Mouse (Mus musculus): Measurements from ENCODE around the gene Thumpd2. TPM values are rescaled to one million over a fixed set of nuclear protein-coding genes. Genes with fewer than 3 reads are reported as not detected.
A peak's percentile ranks its signal among the peaks of the same experiment; 100 is the strongest.

Thumpd2 gene
- polyA plus RNA-seq, 1 experiment from 2014 or later: 5.0 TPM

DNA sequence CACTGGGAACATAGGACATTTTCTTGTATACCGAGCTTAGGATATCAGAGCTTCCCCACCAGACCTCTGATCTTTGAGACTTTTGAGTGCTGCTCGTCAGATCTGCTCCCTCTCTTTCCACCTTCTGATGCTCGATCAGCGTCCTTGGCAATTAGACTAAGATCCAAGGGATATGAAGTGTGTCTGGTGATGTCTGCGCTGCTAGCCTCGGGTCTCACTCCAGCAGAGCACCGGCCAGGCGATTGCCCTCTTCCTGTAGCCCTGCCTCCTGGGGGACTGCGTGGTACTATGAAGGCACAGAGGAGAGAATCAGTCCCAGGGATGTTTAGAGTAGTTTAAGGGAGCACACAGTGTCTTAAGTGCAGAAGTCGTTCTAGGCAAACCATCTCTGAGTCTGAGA lies 81.9 kb downstream of the Thumpd2 start:
- Histone ChIP-seq H3K36me3 (replicated peaks; ENCODE audit: insufficient read depth, low read length) (no peaks in the 10 kb centered on the region), H3K27me3 (ENCODE audit: insufficient read depth, low read length) (0 out of 2 replicates have a peak, but pooled peaks cover 3% of the 10 kb centered on the region), H3K9ac (replicated peaks) (no peak overlapping the region), H3K4me3 (ENCODE audit: low read depth, low read length) (no peak overlapping the region), H3K9me3 (ENCODE audit: low read length) (no peaks in the 10 kb centered on the region), H3K27ac (ENCODE audit: low read depth) (no peak overlapping the region), H3K4me2 (ENCODE audit: low read depth, low read length) (no peak overlapping the region), H3K4me1 (ENCODE audit: insufficient read depth) (no peaks in the 10 kb centered on the region)
- ATAC-seq (no peak), DNase-seq (no peak)
- WGBS (ENCODE audit: insufficient replicate concordance): 69% methylated on average over 10 of the region's 10 CpGs
- TF ChIP-seq EP300 (IDR thresholded peaks at IDR 0.05; ENCODE audit: low read depth): no peak
- TF ChIP-seq CTCF (IDR thresholded peaks at IDR 0.05; ENCODE audit: low read depth): no peak

DNA sequence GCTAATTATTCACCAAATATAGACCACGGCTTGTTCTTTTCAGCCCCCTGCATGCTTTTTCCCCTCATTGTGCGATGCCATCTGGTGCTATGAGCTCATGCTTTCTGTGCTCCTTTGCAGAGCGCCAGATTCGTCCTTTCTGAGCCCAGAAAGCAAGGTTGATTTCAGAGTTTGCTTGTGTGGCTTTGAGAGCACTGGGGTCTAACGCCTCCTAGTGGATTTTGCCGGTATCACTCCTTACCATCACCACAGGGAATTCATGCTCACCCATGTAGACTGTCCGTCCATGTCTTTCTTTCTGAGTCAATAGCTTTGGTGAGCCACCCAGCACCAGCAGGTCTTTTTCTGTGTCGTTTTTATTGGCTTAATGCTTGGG lies 82.5 kb downstream of the Thumpd2 start:
- Histone ChIP-seq H3K4me3 (ENCODE audit: low read depth, low read length) (no peak overlapping the region), H3K9me3 (ENCODE audit: low read length) (no peaks in the 10 kb centered on the region), H3K27ac (ENCODE audit: low read depth) (no peak overlapping the region), H3K27me3 (ENCODE audit: insufficient read depth, low read length) (0 out of 2 replicates have a peak, but pooled peaks cover 3% of the 10 kb centered on the region), H3K9ac (replicated peaks) (no peak overlapping the region), H3K4me1 (ENCODE audit: insufficient read depth) (no peaks in the 10 kb centered on the region), H3K4me2 (ENCODE audit: low read depth, low read length) (no peak overlapping the region), H3K36me3 (replicated peaks; ENCODE audit: insufficient read depth, low read length) (no peaks in the 10 kb centered on the region)
- ATAC-seq: peak; percentile 38; the same call in 1 of the 2 replicates
- WGBS (ENCODE audit: insufficient replicate concordance): 11% methylated on average over 8 of the region's 8 CpGs
- no peak for TF ChIP-seq EP300 (IDR thresholded peaks at IDR 0.05; ENCODE audit: low read depth)
- TF ChIP-seq CTCF (IDR thresholded peaks at IDR 0.05; ENCODE audit: low read depth): peak; percentile 89
- DNase-seq: peak; percentile 71

- no peak overlapping the region for H3K4me2 ChIP-seq (ENCODE audit: low read depth, low read length)
- no peak for ATAC-seq
- no peak overlapping the region for H3K9ac ChIP-seq (replicated peaks)
- H3K27me3 ChIP-seq (ENCODE audit: insufficient read depth, low read length): 0 out of 2 replicates have a peak, but pooled peaks cover 3% of the 10 kb centered on the region
- H3K9me3 ChIP-seq (ENCODE audit: low read length): no peaks in the 10 kb centered on the region
- no peak overlapping the region for H3K27ac ChIP-seq (ENCODE audit: low read depth)
- no peak overlapping the region for H3K4me3 ChIP-seq (ENCODE audit: low read depth, low read length)
- H3K36me3 ChIP-seq (replicated peaks; ENCODE audit: insufficient read depth, low read length): no peaks in the 10 kb centered on the region
- 71% methylated on average over 12 of the region's 12 CpGs for WGBS (ENCODE audit: insufficient replicate concordance)
- TF ChIP-seq CTCF (IDR thresholded peaks at IDR 0.05; ENCODE audit: low read depth) (no peak), EP300 (IDR thresholded peaks at IDR 0.05; ENCODE audit: low read depth) (no peak)
- H3K4me1 ChIP-seq (ENCODE audit: insufficient read depth): no peaks in the 10 kb centered on the region
- peak; percentile 10 for DNase-seq
These were observed 83.0 kb downstream of the Thumpd2 start for GRCm38 (mm10) chr17:80981721-80982411.

DNA sequence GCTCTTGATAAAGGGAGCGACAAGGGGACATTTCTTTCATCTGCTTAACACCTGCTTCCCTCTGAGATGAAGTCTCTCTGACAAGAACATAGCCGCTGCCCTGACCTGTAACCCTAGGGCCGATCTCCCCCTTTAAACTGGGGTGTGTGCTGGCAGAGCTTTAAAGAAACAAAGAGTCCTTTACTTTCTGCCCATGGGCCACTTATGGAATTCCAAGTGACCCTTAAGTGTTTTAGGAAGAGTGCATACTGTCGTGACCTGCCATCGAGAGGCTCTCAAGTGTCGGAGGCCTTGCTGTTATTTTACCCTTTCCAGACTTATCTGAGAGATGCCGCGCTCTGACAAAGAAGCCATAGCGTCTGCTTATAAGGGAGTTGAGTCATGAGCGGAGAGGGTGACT lies 84.8 kb downstream of the Thumpd2 start:
- no peak for ATAC-seq
- Histone ChIP-seq H3K36me3 (replicated peaks; ENCODE audit: insufficient read depth, low read length) (no peaks in the 10 kb centered on the region), H3K9me3 (ENCODE audit: low read length) (no peaks in the 10 kb centered on the region), H3K27ac (ENCODE audit: low read depth) (no peak overlapping the region), H3K9ac (replicated peaks) (no peak overlapping the region), H3K4me2 (ENCODE audit: low read depth, low read length) (no peak overlapping the region), H3K4me3 (ENCODE audit: low read depth, low read length) (no peak overlapping the region), H3K27me3 (ENCODE audit: insufficient read depth, low read length) (0 out of 2 replicates have a peak, but pooled peaks cover 3% of the 10 kb centered on the region), H3K4me1 (ENCODE audit: insufficient read depth) (no peaks in the 10 kb centered on the region)
- no peak for DNase-seq
- 85% methylated on average over 10 of the region's 10 CpGs for WGBS (ENCODE audit: insufficient replicate concordance)
- TF ChIP-seq CTCF (IDR thresholded peaks at IDR 0.05; ENCODE audit: low read depth) (no peak), EP300 (IDR thresholded peaks at IDR 0.05; ENCODE audit: low read depth) (no peak)

DNA sequence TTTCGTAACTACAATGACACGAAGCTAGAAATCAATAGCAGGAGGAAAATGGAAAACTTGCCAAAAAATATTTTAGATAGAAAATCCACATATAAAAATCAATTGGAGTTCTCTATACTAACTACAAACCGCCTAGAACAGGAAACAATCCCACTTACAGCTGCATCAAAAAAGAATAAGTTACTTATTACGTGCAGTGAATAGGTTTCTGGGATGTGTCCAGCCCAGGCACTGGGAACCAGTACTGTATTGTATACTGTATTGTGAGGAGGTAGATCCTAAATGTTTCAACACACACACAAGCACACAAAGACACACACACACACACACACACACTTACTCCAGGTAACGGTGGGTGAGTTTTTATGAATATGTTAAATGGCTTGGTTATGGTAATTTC lies 87.6 kb downstream of the Thumpd2 start:
- TF ChIP-seq EP300 (IDR thresholded peaks at IDR 0.05; ENCODE audit: low read depth) (no peak), CTCF (IDR thresholded peaks at IDR 0.05; ENCODE audit: low read depth) (no peak)
- H3K4me2 ChIP-seq (ENCODE audit: low read depth, low read length): peak overlapping the region; percentile 48
- peak overlapping the region; percentile 22; the same call in 1 of the 2 replicates for H3K4me3 ChIP-seq (ENCODE audit: low read depth, low read length)
- DNase-seq (no peak), ATAC-seq (0 out of 2 replicates have a peak, but pooled peaks have one; percentile 25)
- H3K36me3 ChIP-seq (replicated peaks; ENCODE audit: insufficient read depth, low read length): no peaks in the 10 kb centered on the region
- no peaks in the 10 kb centered on the region for H3K4me1 ChIP-seq (ENCODE audit: insufficient read depth)
- no peak overlapping the region for H3K27ac ChIP-seq (ENCODE audit: low read depth)
- WGBS (ENCODE audit: insufficient replicate concordance): 66% methylated on average over 5 of the region's 5 CpGs
- H3K9ac ChIP-seq (replicated peaks): no peak overlapping the region
- H3K27me3 ChIP-seq (ENCODE audit: insufficient read depth, low read length): no peaks in the 10 kb centered on the region
- no peaks in the 10 kb centered on the region for H3K9me3 ChIP-seq (ENCODE audit: low read length)

Other genes with a start within 250 kb of the Thumpd2 start
- 0.24 and 0.38 TPM in 2 replicates for gene Tmem178, start 120.5 kb downstream of the Thumpd2 start, polyA plus RNA-seq (2015; fragmentation: Nextera tagmentation; extraction: Ambion mirVana)

Data from liver, postnatal 0 days (tissue).